Mouse (Mus musculus) ES-Bruce4 (cell line): ENCODE data around the gene Adk.

ENCODE experiments used
- CTCF ChIP-seq: IDR thresholded peaks from one replicate; pipeline ENCODE4 v1.8.1; 2011; ENCODE audit warnings: low read depth, low read length
- EP300 ChIP-seq: IDR thresholded peaks from 2 replicates; pipeline ENCODE4 v1.6.1; 2011; ENCODE audit warnings: low read depth, low read length; ENCODE audit not compliant: insufficient read depth
- POLR2A ChIP-seq: IDR thresholded peaks from one replicate; pipeline ENCODE4 v1.8.1; 2011; ENCODE audit warnings: low read length; ENCODE audit not compliant: insufficient read depth

- no peak for TF ChIP-seq POLR2A
- TF ChIP-seq EP300, result no peak
- TF ChIP-seq CTCF, result no peak
These were observed 20.4 kb upstream of the Adk start for GRCm38 (mm10) chr14:21031783-21032511.
